Mouse (Mus musculus): ENCODE data around the gene Atpaf1. TPM values are rescaled to one million over a fixed set of nuclear protein-coding genes. Genes with fewer than 3 reads are reported as not detected.
A peak's percentile ranks its signal among the peaks of the same experiment; 100 is the strongest.

Gene Atpaf1
- polyA plus RNA-seq, 1 experiment from 2014 or later: 42.1 TPM

DNA sequence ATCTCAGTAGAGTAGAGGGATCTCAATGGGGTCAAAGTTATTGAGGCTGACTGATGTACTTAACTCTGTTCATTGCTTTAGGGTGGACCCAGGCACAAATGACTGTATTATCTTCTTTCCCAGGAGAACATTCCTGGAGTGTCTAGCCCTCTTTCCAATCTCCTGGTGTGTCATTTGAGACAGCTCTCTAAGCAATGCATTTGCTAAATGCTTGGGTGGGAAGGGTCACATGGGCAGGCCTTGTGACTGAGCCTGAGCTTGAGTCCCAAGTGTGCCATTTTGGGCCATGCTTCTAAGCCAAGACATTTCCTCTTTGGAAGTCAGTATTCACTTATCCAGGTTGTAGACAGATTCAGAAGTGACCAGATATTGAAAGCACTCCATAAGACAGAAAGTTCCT lies 36.8 kb downstream of the Atpaf1 start:
- H3K4me1 ChIP-seq (replicated peaks; ENCODE audit: control insufficient read depth, insufficient read depth, low read length): peaks cover 33% of the 10 kb centered on the region
- DNase-seq (ENCODE audit: low spot score): no peak
- no peaks in the 10 kb centered on the region for H3K9me3 ChIP-seq (ENCODE audit: control insufficient read depth, low read length)
- ATAC-seq (replicated peaks; ENCODE audit: low FRiP score): no peak
- no peak overlapping the region for H3K27ac ChIP-seq (ENCODE audit: low read depth, low read length)
- no peak overlapping the region for H3K4me2 ChIP-seq
- no peak overlapping the region for H3K9ac ChIP-seq (ENCODE audit: low read depth, low read length)
- no peak overlapping the region for H3K4me3 ChIP-seq (ENCODE audit: low read depth, low read length)
- no peaks in the 10 kb centered on the region for H3K36me3 ChIP-seq (ENCODE audit: control insufficient read depth, insufficient read depth, low read length)
- H3K27me3 ChIP-seq (replicated peaks; ENCODE audit: control insufficient read depth, insufficient read depth, low read length): no peaks in the 10 kb centered on the region

DNA sequence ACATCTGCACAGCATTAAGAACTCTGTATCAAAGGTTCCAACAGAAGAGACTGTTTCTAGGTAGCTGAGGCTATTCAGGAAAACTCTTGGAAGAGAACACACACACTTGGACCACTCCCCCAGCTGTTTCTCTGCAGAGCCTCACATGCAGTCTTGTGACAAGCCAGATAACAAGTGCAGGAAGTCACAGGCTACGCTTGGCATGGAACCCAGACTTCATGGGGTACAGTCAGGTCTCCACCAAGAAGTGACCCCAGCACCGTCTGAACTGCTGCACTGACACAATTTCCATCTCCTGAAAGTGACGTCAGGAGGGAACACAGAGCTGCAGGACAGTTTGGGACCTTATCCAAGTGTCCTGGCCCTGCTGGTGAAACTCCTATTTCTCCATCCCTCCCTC lies 37.3 kb downstream of the Atpaf1 start:
- Histone ChIP-seq H3K4me1 (replicated peaks; ENCODE audit: control insufficient read depth, insufficient read depth, low read length) (peaks cover 33% of the 10 kb centered on the region), H3K27ac (ENCODE audit: low read depth, low read length) (no peak overlapping the region), H3K4me2 (no peak overlapping the region), H3K36me3 (ENCODE audit: control insufficient read depth, insufficient read depth, low read length) (no peaks in the 10 kb centered on the region), H3K27me3 (replicated peaks; ENCODE audit: control insufficient read depth, insufficient read depth, low read length) (no peaks in the 10 kb centered on the region), H3K9ac (ENCODE audit: low read depth, low read length) (no peak overlapping the region), H3K4me3 (ENCODE audit: low read depth, low read length) (no peak overlapping the region), H3K9me3 (ENCODE audit: control insufficient read depth, low read length) (no peaks in the 10 kb centered on the region)
- no peak for ATAC-seq (replicated peaks; ENCODE audit: low FRiP score)
- DNase-seq (ENCODE audit: low spot score): no peak
- 54% methylated on average over 3 of the region's 3 CpGs for WGBS

DNA sequence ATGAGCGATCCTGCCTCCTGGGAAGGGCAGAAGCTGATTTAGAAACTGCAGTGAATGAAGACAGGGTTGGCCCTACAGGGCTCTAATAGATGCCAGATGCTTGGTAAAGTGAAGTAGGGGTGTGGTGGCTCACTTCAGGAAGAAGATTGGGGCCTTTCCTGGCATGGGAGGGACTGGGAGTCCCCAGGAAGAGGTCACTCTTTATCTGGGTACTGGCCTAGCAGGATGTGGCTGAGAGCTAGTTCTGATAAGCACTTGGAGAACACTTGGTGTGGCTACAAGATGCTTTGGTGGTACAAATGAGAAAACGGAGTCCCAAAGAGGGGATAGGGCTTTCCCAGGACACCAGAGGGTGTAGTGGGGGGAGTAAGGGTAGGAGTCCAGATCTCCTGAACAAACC lies 39.6 kb downstream of the Atpaf1 start:
- Histone ChIP-seq H3K9me3 (ENCODE audit: control insufficient read depth, low read length) (no peaks in the 10 kb centered on the region), H3K4me2 (peak overlapping the region; percentile 15), H3K4me3 (ENCODE audit: low read depth, low read length) (no peak overlapping the region), H3K9ac (ENCODE audit: low read depth, low read length) (no peak overlapping the region), H3K27ac (ENCODE audit: low read depth, low read length) (peak overlapping the region; percentile 50; the same call in 1 of the 2 replicates), H3K27me3 (replicated peaks; ENCODE audit: control insufficient read depth, insufficient read depth, low read length) (no peaks in the 10 kb centered on the region), H3K36me3 (ENCODE audit: control insufficient read depth, insufficient read depth, low read length) (no peaks in the 10 kb centered on the region), H3K4me1 (replicated peaks; ENCODE audit: control insufficient read depth, insufficient read depth, low read length) (peaks cover 42% of the 10 kb centered on the region)
- 0 out of 2 replicates have a peak, but pooled peaks have one; percentile 25 for ATAC-seq (replicated peaks; ENCODE audit: low FRiP score)
- 33% methylated on average over 2 of the region's 2 CpGs for WGBS
- no peak for DNase-seq (ENCODE audit: low spot score)

DNA sequence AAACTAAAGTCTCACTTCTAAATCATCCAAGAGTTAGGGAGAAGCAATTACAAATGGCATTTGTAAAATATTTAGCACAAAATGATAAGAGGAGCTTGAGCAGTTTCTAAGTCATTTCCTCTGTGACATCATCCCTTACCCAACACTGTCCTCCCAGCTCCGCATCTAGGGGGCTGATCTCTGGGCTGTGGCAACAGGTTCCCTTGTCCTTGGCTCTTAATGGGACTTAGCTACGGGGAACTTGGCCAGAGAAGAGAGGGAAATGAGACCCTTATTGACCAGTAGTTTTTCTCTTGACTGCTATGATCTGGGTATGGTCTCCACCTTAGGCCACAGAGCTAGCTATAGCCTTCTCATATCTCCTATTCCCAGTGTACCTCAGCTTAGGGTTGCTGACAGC lies 40.7 kb downstream of the Atpaf1 start:
- ATAC-seq (replicated peaks; ENCODE audit: low FRiP score): no peak
- no peaks in the 10 kb centered on the region for H3K9me3 ChIP-seq (ENCODE audit: control insufficient read depth, low read length)
- H3K9ac ChIP-seq (ENCODE audit: low read depth, low read length): no peak overlapping the region
- H3K27ac ChIP-seq (ENCODE audit: low read depth, low read length): no peak overlapping the region
- H3K4me3 ChIP-seq (ENCODE audit: low read depth, low read length): no peak overlapping the region
- 41% methylated on average over 2 of the region's 2 CpGs for WGBS
- no peaks in the 10 kb centered on the region for H3K27me3 ChIP-seq (replicated peaks; ENCODE audit: control insufficient read depth, insufficient read depth, low read length)
- DNase-seq (ENCODE audit: low spot score): no peak
- no peak overlapping the region for H3K4me2 ChIP-seq
- H3K36me3 ChIP-seq (ENCODE audit: control insufficient read depth, insufficient read depth, low read length): no peaks in the 10 kb centered on the region
- peaks cover 52% of the 10 kb centered on the region for H3K4me1 ChIP-seq (replicated peaks; ENCODE audit: control insufficient read depth, insufficient read depth, low read length)

DNA sequence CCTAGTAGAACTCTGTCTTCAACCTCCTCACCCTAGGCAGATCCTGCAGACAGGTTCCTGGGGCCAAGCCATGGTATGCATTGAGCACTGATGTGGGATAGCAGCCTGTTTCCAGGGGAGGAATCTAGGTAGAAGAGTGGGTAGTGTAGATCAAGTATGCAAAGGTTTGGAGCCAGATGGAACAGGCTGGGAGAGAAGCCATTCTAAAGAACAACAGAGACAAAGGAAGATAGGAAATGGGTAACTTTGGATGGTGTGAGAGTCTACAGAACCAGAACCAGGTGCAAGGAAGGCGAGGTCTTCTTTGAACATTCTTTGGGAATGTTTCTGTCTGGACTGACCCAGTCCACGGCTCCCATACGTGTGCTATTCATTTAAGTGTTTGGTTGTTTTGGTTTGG lies 42.5 kb downstream of the Atpaf1 start:
- H3K4me2 ChIP-seq: peak overlapping the region; percentile 76
- peak overlapping the region; percentile 86; the same call in 1 of the 2 replicates for H3K9ac ChIP-seq (ENCODE audit: low read depth, low read length)
- peaks cover 46% of the 10 kb centered on the region for H3K4me1 ChIP-seq (replicated peaks; ENCODE audit: control insufficient read depth, insufficient read depth, low read length)
- H3K27ac ChIP-seq (ENCODE audit: low read depth, low read length): no peak overlapping the region
- no peaks in the 10 kb centered on the region for H3K9me3 ChIP-seq (ENCODE audit: control insufficient read depth, low read length)
- ATAC-seq (replicated peaks; ENCODE audit: low FRiP score) (no peak), DNase-seq (ENCODE audit: low spot score) (no peak)
- 62% methylated on average over 3 of the region's 3 CpGs for WGBS
- peak overlapping the region; percentile 91; the same call in 1 of the 2 replicates for H3K4me3 ChIP-seq (ENCODE audit: low read depth, low read length)
- peaks cover 4% of the 10 kb centered on the region; the same call in 1 of the 2 replicates for H3K36me3 ChIP-seq (ENCODE audit: control insufficient read depth, insufficient read depth, low read length)
- H3K27me3 ChIP-seq (replicated peaks; ENCODE audit: control insufficient read depth, insufficient read depth, low read length): no peaks in the 10 kb centered on the region

DNA sequence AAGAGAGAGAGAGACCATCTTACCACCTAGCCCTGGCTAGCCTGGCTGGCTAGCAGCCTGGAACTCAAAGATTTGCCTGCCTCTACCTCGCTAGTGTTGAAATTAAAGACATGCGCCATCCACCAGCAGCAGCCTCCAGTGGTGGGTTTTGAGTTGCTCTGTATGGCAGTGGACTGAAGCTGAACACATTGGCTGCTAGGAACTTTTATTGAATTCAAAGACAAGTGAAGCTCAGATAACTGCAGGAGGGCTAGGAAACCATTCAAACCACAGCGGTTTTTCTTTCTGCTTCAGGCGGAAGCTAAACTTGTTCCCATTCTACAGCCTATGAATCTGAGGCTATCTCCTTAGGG lies 42.9 kb downstream of the Atpaf1 start:
- DNase-seq (ENCODE audit: low spot score) (peak; percentile 48), ATAC-seq (replicated peaks; ENCODE audit: low FRiP score) (0 out of 2 replicates have a peak, but pooled peaks have one; percentile 1)
- Histone ChIP-seq H3K9ac (ENCODE audit: low read depth, low read length) (peak overlapping the region; percentile 86), H3K27me3 (replicated peaks; ENCODE audit: control insufficient read depth, insufficient read depth, low read length) (no peaks in the 10 kb centered on the region), H3K27ac (ENCODE audit: low read depth, low read length) (peak overlapping the region; percentile 90), H3K4me3 (ENCODE audit: low read depth, low read length) (peak overlapping the region; percentile 91), H3K4me1 (replicated peaks; ENCODE audit: control insufficient read depth, insufficient read depth, low read length) (peaks cover 44% of the 10 kb centered on the region), H3K4me2 (peak overlapping the region; percentile 76), H3K9me3 (ENCODE audit: control insufficient read depth, low read length) (no peaks in the 10 kb centered on the region), H3K36me3 (ENCODE audit: control insufficient read depth, insufficient read depth, low read length) (peaks cover 6% of the 10 kb centered on the region; the same call in 1 of the 2 replicates)
- 3% methylated on average over 4 of the region's 4 CpGs for WGBS

DNA sequence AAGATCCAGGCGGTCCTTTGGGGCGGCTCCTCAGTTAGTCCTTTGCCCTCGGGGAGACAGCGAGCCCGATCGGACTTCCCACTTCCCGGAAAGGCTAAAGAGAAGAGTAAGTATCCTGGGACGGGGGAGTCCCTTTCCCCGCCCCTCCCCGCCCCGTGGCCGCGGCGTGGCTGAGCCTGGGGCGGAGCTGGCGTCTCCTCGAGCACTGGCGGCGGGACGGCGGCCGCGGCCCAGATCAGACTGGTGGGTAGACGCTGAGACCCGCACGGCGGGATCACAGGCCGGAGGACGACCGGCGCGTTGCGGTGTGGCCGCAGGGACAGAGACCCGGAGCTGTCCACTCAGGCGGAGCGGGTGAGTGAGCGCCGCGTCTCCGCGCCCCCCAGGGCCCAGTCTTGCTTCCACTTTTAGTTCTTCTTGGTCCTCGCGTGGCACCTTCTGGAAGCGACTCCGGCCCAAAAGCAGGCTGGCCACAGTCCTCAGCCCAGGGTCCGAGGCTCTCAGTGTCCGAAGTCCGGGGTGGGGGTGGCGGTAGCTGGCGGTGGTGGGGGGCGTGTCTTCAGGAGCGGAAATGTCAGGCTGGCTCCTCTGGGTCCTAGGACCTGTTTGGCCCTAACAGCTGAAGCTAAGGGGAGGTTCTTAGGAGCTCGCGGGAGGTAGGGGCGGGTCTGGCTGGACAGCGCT lies 43.4 kb downstream of the Atpaf1 start, which contains the start of gene Mob3c:
Gene Mob3c, plus strand, starts transcription at position 205 of the 684 bp plus-strand sequence.
- H3K36me3 ChIP-seq (ENCODE audit: control insufficient read depth, insufficient read depth, low read length): peaks cover 10% of the 10 kb centered on the region; the same call in 1 of the 2 replicates
- H3K9ac ChIP-seq (ENCODE audit: low read depth, low read length): peak within 1 kb of the TSS; percentile 86

DNA sequence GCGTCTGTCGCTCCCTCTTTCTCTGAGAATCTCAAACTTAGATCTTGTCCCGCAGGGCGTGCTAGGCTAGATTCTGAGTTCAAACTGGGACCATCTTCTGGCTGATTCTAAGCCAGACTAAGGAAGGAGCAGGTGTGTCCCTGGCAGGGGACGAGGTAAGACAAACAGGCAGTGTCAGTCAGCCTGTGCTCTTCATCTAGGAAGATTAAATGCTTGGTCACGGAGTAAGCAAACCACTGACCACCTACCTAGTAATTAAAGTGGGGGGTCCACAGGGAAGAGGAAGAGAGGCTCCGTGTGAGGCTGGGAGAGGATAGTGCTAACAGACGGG lies 43.9 kb downstream of the Atpaf1 start:
- no peaks in the 10 kb centered on the region for H3K27me3 ChIP-seq (replicated peaks; ENCODE audit: control insufficient read depth, insufficient read depth, low read length)
- peaks cover 12% of the 10 kb centered on the region; the same call in 1 of the 2 replicates for H3K36me3 ChIP-seq (ENCODE audit: control insufficient read depth, insufficient read depth, low read length)
- WGBS: 3% methylated on average over 8 of the region's 8 CpGs
- H3K4me2 ChIP-seq: peak overlapping the region; percentile 76
- no peaks in the 10 kb centered on the region for H3K9me3 ChIP-seq (ENCODE audit: control insufficient read depth, low read length)
- no peak for DNase-seq (ENCODE audit: low spot score)
- H3K4me3 ChIP-seq (ENCODE audit: low read depth, low read length): peak overlapping the region; percentile 91
- peaks cover 43% of the 10 kb centered on the region for H3K4me1 ChIP-seq (replicated peaks; ENCODE audit: control insufficient read depth, insufficient read depth, low read length)
- ATAC-seq (replicated peaks; ENCODE audit: low FRiP score): no peak
- H3K9ac ChIP-seq (ENCODE audit: low read depth, low read length): peak overlapping the region; percentile 86
- peak overlapping the region; percentile 90 for H3K27ac ChIP-seq (ENCODE audit: low read depth, low read length)

More for the DNA sequence above, 43.4 kb downstream of the Atpaf1 start, which contains the start of gene Mob3c:
- H3K4me1 ChIP-seq (replicated peaks; ENCODE audit: control insufficient read depth, insufficient read depth, low read length): peaks cover 44% of the 10 kb centered on the region
- H3K27ac ChIP-seq (ENCODE audit: low read depth, low read length): peak within 1 kb of the TSS; percentile 90
- 0% methylated on average over 57 of the region's 57 CpGs for WGBS
- peak; percentile 84 for DNase-seq (ENCODE audit: low spot score)
- no peaks in the 10 kb centered on the region for H3K9me3 ChIP-seq (ENCODE audit: control insufficient read depth, low read length)
- H3K27me3 ChIP-seq (replicated peaks; ENCODE audit: control insufficient read depth, insufficient read depth, low read length): no peaks in the 10 kb centered on the region
- ATAC-seq (replicated peaks; ENCODE audit: low FRiP score): peak; percentile 90
- peak within 1 kb of the TSS; percentile 91 for H3K4me3 ChIP-seq (ENCODE audit: low read depth, low read length)
- H3K4me2 ChIP-seq: peak within 1 kb of the TSS; percentile 76

DNA sequence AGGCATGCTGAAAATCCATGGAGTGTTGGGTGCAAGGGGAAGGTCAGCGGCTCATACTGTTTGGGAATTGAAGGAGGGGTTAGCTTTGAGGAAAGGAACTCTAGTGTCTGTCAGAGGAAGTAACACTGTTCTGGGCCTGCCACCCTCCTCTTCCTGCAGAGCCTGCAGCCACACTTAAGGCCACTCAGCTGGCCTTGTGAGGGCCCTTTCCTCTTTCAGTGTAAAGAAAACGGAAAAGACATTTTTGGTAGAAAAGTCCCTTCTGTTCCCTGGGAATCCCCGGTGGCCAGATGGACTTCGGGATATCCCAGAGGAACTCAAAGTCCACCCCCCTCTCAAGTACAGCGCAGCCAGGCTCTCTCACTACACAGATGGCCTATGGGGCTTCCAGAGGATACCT lies 45.9 kb downstream of the Atpaf1 start:
- WGBS: 50% methylated on average over 5 of the region's 5 CpGs
- no peak for DNase-seq (ENCODE audit: low spot score)
- Histone ChIP-seq H3K27me3 (replicated peaks; ENCODE audit: control insufficient read depth, insufficient read depth, low read length) (no peaks in the 10 kb centered on the region), H3K27ac (ENCODE audit: low read depth, low read length) (no peak overlapping the region), H3K36me3 (ENCODE audit: control insufficient read depth, insufficient read depth, low read length) (peaks cover 20% of the 10 kb centered on the region; the same call in 1 of the 2 replicates), H3K4me3 (ENCODE audit: low read depth, low read length) (no peak overlapping the region), H3K4me2 (peak overlapping the region; percentile 76), H3K4me1 (replicated peaks; ENCODE audit: control insufficient read depth, insufficient read depth, low read length) (peaks cover 24% of the 10 kb centered on the region), H3K9me3 (ENCODE audit: control insufficient read depth, low read length) (no peaks in the 10 kb centered on the region), H3K9ac (ENCODE audit: low read depth, low read length) (no peak overlapping the region)
- no peak for ATAC-seq (replicated peaks; ENCODE audit: low FRiP score)
